Mouse (Mus musculus) embryonic facial prominence, embryonic 11.5 days (tissue): Measurements from ENCODE around the gene Fbxo36. TPM values are rescaled to one million over a fixed set of nuclear protein-coding genes. Genes with fewer than 3 reads are reported as not detected.

Source experiments
- ATAC-seq: fragments of 200-750 bp; cut with Nextera tagmentation; replicated peaks from 2 replicates; pipeline ENCODE4 v1.8.0; 2017; ENCODE audit warnings: low read depth; ENCODE audit not compliant: insufficient number of reproducible peaks, low FRiP score, low TSS enrichment
- DNase-seq: peaks from one replicate; pipeline ENCODE4 v3.0.0-alpha.2; 2015; ENCODE audit warnings: low spot score
- H3K27ac ChIP-seq: fragments of 300-500 bp; sonication (generic); replicated peaks from 2 replicates; pipeline ENCODE4 v1.5.1; 2014; ENCODE audit warnings: mild to moderate bottlenecking, low read depth, low read length, control low read depth
- H3K27me3 ChIP-seq: fragments of 300-500 bp; sonication (generic); 2 replicates; pipeline ENCODE4 v1.6.1; 2014; ENCODE audit warnings: mild to moderate bottlenecking, low read length, moderate library complexity, mixed read lengths; ENCODE audit not compliant: control insufficient read depth, insufficient read depth
- H3K36me3 ChIP-seq: fragments of 300-500 bp; sonication (generic); replicated peaks from 2 replicates; pipeline ENCODE4 v1.6.1; 2014; ENCODE audit warnings: low read depth, mild to moderate bottlenecking, low read length, moderate library complexity, mixed read lengths; ENCODE audit not compliant: control insufficient read depth, insufficient read depth
- H3K4me1 ChIP-seq: fragments of 300-500 bp; sonication (generic); 2 replicates; pipeline ENCODE4 v1.6.1; 2014; ENCODE audit warnings: low read length, mixed read lengths; ENCODE audit not compliant: control insufficient read depth, insufficient read depth
- H3K4me2 ChIP-seq: fragments of 300-500 bp; sonication (generic); 2 replicates; pipeline ENCODE4 v1.6.1; 2014; ENCODE audit warnings: low read depth, mild to moderate bottlenecking, control low read depth, low read length, moderate library complexity
- H3K4me3 ChIP-seq: fragments of 300-500 bp; sonication (generic); 2 replicates; pipeline ENCODE4 v1.5.1; 2014; ENCODE audit warnings: low read depth, low read length, control low read depth
- H3K9ac ChIP-seq: fragments of 300-500 bp; sonication (generic); replicated peaks from 2 replicates; pipeline ENCODE4 v1.6.1; 2014; ENCODE audit warnings: mild to moderate bottlenecking, control low read depth, low read length
- H3K9me3 ChIP-seq: fragments of 300-500 bp; sonication (generic); replicated peaks from 2 replicates; pipeline ENCODE4 v1.6.1; 2016; ENCODE audit warnings: mild to moderate bottlenecking, low read length, inconsistent platforms, mixed read lengths; ENCODE audit not compliant: control insufficient read depth
- WGBS: fragments of 180-500 bp; shearing (Covaris S2); extraction: QIAGEN DNeasy Blood & Tissue Kit; methylation state at CpG from one replicate; pipeline ENCODE4 v1.1.7; 2014; 5-methylcytosine and 5-hydroxymethylcytosine counted together
- polyA plus RNA-seq: library from polyadenylated mRNA; unstranded; fragments of >200 nt; fragmentation: Nextera tagmentation; extraction: Ambion mirVana; gene quantifications from 2 replicates; pipeline ENCODE4 v1.2.1, GENCODE M21; 2014

The Fbxo36 gene
- polyA plus RNA-seq, 1 experiment from 2014 or later: 9.9 TPM

GRCm38 (mm10) chr1:84885174-84885573 lies 45.5 kb downstream of the Fbxo36 start:
- no peaks in the 10 kb centered on the region for H3K27me3 ChIP-seq
- no peaks in the 10 kb centered on the region for H3K9me3 ChIP-seq
- no peak overlapping the region for H3K4me3 ChIP-seq
- no peaks in the 10 kb centered on the region for H3K4me1 ChIP-seq
- WGBS: 81% methylated on average over 3 of the region's 3 CpGs
- ATAC-seq (no peak), DNase-seq (no peak)
- no peak overlapping the region for H3K4me2 ChIP-seq
- no peak overlapping the region for H3K9ac ChIP-seq
- H3K36me3 ChIP-seq: no peaks in the 10 kb centered on the region
- no peak overlapping the region for H3K27ac ChIP-seq

- WGBS: 85% methylated on average over 6 of the region's 6 CpGs
- DNase-seq (no peak), ATAC-seq (no peak)
- H3K4me1 ChIP-seq: no peaks in the 10 kb centered on the region
- no peaks in the 10 kb centered on the region for H3K27me3 ChIP-seq
- H3K9me3 ChIP-seq: no peaks in the 10 kb centered on the region
- no peak overlapping the region for H3K9ac ChIP-seq
- H3K4me2 ChIP-seq: no peak overlapping the region
- H3K4me3 ChIP-seq: no peak overlapping the region
- no peak overlapping the region for H3K27ac ChIP-seq
- H3K36me3 ChIP-seq: no peaks in the 10 kb centered on the region
Measured at GRCm38 (mm10) chr1:84885921-84886320, 46.3 kb downstream of the Fbxo36 start.

- ATAC-seq (peak; percentile 61; the same call in 1 of the 2 replicates), DNase-seq (no peak)
- WGBS: 60% methylated on average over 8 of the region's 8 CpGs
- no peak overlapping the region for H3K4me2 ChIP-seq
- H3K4me1 ChIP-seq: no peaks in the 10 kb centered on the region
- no peaks in the 10 kb centered on the region for H3K27me3 ChIP-seq
- no peak overlapping the region for H3K4me3 ChIP-seq
- H3K9me3 ChIP-seq: no peaks in the 10 kb centered on the region
- H3K36me3 ChIP-seq: no peaks in the 10 kb centered on the region
- H3K9ac ChIP-seq: no peak overlapping the region
- H3K27ac ChIP-seq: no peak overlapping the region
Measured at GRCm38 (mm10) chr1:84889330-84890004, 49.8 kb downstream of the Fbxo36 start.

- Histone ChIP-seq H3K4me3 (no peak overlapping the region), H3K4me1 (no peaks in the 10 kb centered on the region), H3K9me3 (no peaks in the 10 kb centered on the region), H3K27me3 (no peaks in the 10 kb centered on the region), H3K4me2 (no peak overlapping the region), H3K36me3 (no peaks in the 10 kb centered on the region), H3K9ac (no peak overlapping the region), H3K27ac (no peak overlapping the region)
- 21% methylated on average over 7 of the region's 7 CpGs for WGBS
- ATAC-seq: 0 out of 2 replicates have a peak, but pooled peaks have one; percentile 41
- DNase-seq: peak; percentile 53
Measured at GRCm38 (mm10) chr1:84890005-84890393, 50.4 kb downstream of the Fbxo36 start.

GRCm38 (mm10) chr1:84890503-84890902 lies 50.9 kb downstream of the Fbxo36 start:
- no peaks in the 10 kb centered on the region for H3K4me1 ChIP-seq
- DNase-seq: no peak
- H3K27ac ChIP-seq: no peak overlapping the region
- ATAC-seq: no peak
- no peak overlapping the region for H3K4me3 ChIP-seq
- no peaks in the 10 kb centered on the region for H3K27me3 ChIP-seq
- no peaks in the 10 kb centered on the region for H3K36me3 ChIP-seq
- no peak overlapping the region for H3K4me2 ChIP-seq
- WGBS: 74% methylated on average over 7 of the region's 7 CpGs
- no peaks in the 10 kb centered on the region for H3K9me3 ChIP-seq
- H3K9ac ChIP-seq: no peak overlapping the region

- Histone ChIP-seq H3K27ac (no peak overlapping the region), H3K9me3 (no peaks in the 10 kb centered on the region), H3K4me3 (no peak overlapping the region), H3K9ac (no peak overlapping the region), H3K36me3 (no peaks in the 10 kb centered on the region), H3K4me1 (no peaks in the 10 kb centered on the region), H3K27me3 (no peaks in the 10 kb centered on the region), H3K4me2 (no peak overlapping the region)
- DNase-seq: no peak
- no peak for ATAC-seq
- WGBS: 92% methylated on average over 8 of the region's 9 CpGs
Measured at GRCm38 (mm10) chr1:84891746-84892145, 52.1 kb downstream of the Fbxo36 start.

- H3K4me2 ChIP-seq: no peak overlapping the region
- no peak overlapping the region for H3K27ac ChIP-seq
- H3K27me3 ChIP-seq: no peaks in the 10 kb centered on the region
- H3K4me3 ChIP-seq: no peak overlapping the region
- DNase-seq (no peak), ATAC-seq (no peak)
- H3K36me3 ChIP-seq: no peaks in the 10 kb centered on the region
- H3K9ac ChIP-seq: no peak overlapping the region
- H3K9me3 ChIP-seq: no peaks in the 10 kb centered on the region
- no peaks in the 10 kb centered on the region for H3K4me1 ChIP-seq
- 78% methylated on average over 6 of the region's 6 CpGs for WGBS
Measured at GRCm38 (mm10) chr1:84897364-84897763, 57.7 kb downstream of the Fbxo36 start.

- Histone ChIP-seq H3K27me3 (no peaks in the 10 kb centered on the region), H3K36me3 (no peaks in the 10 kb centered on the region), H3K9me3 (no peaks in the 10 kb centered on the region), H3K4me2 (no peak overlapping the region), H3K4me3 (no peak overlapping the region), H3K27ac (no peak overlapping the region), H3K4me1 (no peaks in the 10 kb centered on the region), H3K9ac (no peak overlapping the region)
- ATAC-seq (no peak), DNase-seq (no peak)
- 85% methylated on average over 6 of the region's 6 CpGs for WGBS
Measured at GRCm38 (mm10) chr1:84899156-84899555, 59.5 kb downstream of the Fbxo36 start.
